Mouse (Mus musculus): ENCODE data around the gene Sdc4. TPM values are rescaled to one million over a fixed set of nuclear protein-coding genes. Genes with fewer than 3 reads are reported as not detected.

Gene Sdc4
- total RNA-seq, 2 experiments from 2014 or later, result 1.3 to 5.3 TPM

- no peak for ATAC-seq (replicated peaks; ENCODE audit: low FRiP score, low TSS enrichment, poor library complexity, severe bottlenecking)
Observed at GRCm38 (mm10) chr2:164435216-164436090, 8.2 kb downstream of the Sdc4 start.

GRCm38 (mm10) chr2:164434681-164435080 lies 9.0 kb downstream of the Sdc4 start:
- no peak for ATAC-seq (replicated peaks; ENCODE audit: low FRiP score, low TSS enrichment, poor library complexity, severe bottlenecking)

- ATAC-seq (replicated peaks; ENCODE audit: low FRiP score, low TSS enrichment, poor library complexity, severe bottlenecking), result no peak
Observed at GRCm38 (mm10) chr2:164433278-164433895, 10.3 kb downstream of the Sdc4 start.

- no peak for ATAC-seq (replicated peaks; ENCODE audit: low FRiP score, low TSS enrichment, poor library complexity, severe bottlenecking)
Observed at GRCm38 (mm10) chr2:164432541-164433191, 11.0 kb downstream of the Sdc4 start.

GRCm38 (mm10) chr2:164431676-164432465 lies 11.8 kb downstream of the Sdc4 start:
- no peak for ATAC-seq (replicated peaks; ENCODE audit: low FRiP score, low TSS enrichment, poor library complexity, severe bottlenecking)

GRCm38 (mm10) chr2:164430697-164431096 lies 13.0 kb downstream of the Sdc4 start:
- 0 out of 2 replicates have a peak, but pooled peaks have one; percentile 38 for ATAC-seq (replicated peaks; ENCODE audit: low FRiP score, low TSS enrichment, poor library complexity, severe bottlenecking)

- no peak for ATAC-seq (replicated peaks; ENCODE audit: low FRiP score, low TSS enrichment, poor library complexity, severe bottlenecking)
Observed at GRCm38 (mm10) chr2:164429881-164430615, 13.6 kb downstream of the Sdc4 start.

GRCm38 (mm10) chr2:164428451-164428850 lies 15.2 kb downstream of the Sdc4 start:
- no peak for ATAC-seq (replicated peaks; ENCODE audit: low FRiP score, low TSS enrichment, poor library complexity, severe bottlenecking)

GRCm38 (mm10) chr2:164426952-164427351 lies 16.7 kb downstream of the Sdc4 start:
- no peak for ATAC-seq (replicated peaks; ENCODE audit: low FRiP score, low TSS enrichment, poor library complexity, severe bottlenecking)

- ATAC-seq (replicated peaks; ENCODE audit: low FRiP score, low TSS enrichment, poor library complexity, severe bottlenecking), result no peak
Observed at GRCm38 (mm10) chr2:164426121-164426520, 17.6 kb downstream of the Sdc4 start.

GRCm38 (mm10) chr2:164425401-164425800 lies 18.3 kb downstream of the Sdc4 start:
- ATAC-seq (replicated peaks; ENCODE audit: low FRiP score, low TSS enrichment, poor library complexity, severe bottlenecking), result no peak

GRCm38 (mm10) chr2:164424406-164424805 lies 19.3 kb downstream of the Sdc4 start:
- no peak for ATAC-seq (replicated peaks; ENCODE audit: low FRiP score, low TSS enrichment, poor library complexity, severe bottlenecking)

- ATAC-seq (replicated peaks; ENCODE audit: low FRiP score, low TSS enrichment, poor library complexity, severe bottlenecking), result no peak
Observed at GRCm38 (mm10) chr2:164423464-164423863, 20.2 kb downstream of the Sdc4 start.

GRCm38 (mm10) chr2:164422675-164423393 lies 20.9 kb downstream of the Sdc4 start:
- ATAC-seq (replicated peaks; ENCODE audit: low FRiP score, low TSS enrichment, poor library complexity, severe bottlenecking), result no peak

GRCm38 (mm10) chr2:164421979-164422378 lies 21.7 kb downstream of the Sdc4 start:
- no peak for ATAC-seq (replicated peaks; ENCODE audit: low FRiP score, low TSS enrichment, poor library complexity, severe bottlenecking)

GRCm38 (mm10) chr2:164421306-164421705 lies 22.4 kb downstream of the Sdc4 start:
- ATAC-seq (replicated peaks; ENCODE audit: low FRiP score, low TSS enrichment, poor library complexity, severe bottlenecking), result no peak

- ATAC-seq (replicated peaks; ENCODE audit: low FRiP score, low TSS enrichment, poor library complexity, severe bottlenecking), result no peak
Observed at GRCm38 (mm10) chr2:164419489-164419888, 24.2 kb downstream of the Sdc4 start.

- no peak for ATAC-seq (replicated peaks; ENCODE audit: low FRiP score, low TSS enrichment, poor library complexity, severe bottlenecking)
Observed at GRCm38 (mm10) chr2:164418308-164418875, 25.3 kb downstream of the Sdc4 start.
